Mouse (Mus musculus) urinary bladder, postnatal 14 days (tissue): ENCODE data around the gene Slc23a3.

Experiments
- DNase-seq: peaks from one replicate; pipeline ENCODE4 v3.0.0; 2021; ENCODE audit warnings: low spot score

Slc23a3 gene

DNA sequence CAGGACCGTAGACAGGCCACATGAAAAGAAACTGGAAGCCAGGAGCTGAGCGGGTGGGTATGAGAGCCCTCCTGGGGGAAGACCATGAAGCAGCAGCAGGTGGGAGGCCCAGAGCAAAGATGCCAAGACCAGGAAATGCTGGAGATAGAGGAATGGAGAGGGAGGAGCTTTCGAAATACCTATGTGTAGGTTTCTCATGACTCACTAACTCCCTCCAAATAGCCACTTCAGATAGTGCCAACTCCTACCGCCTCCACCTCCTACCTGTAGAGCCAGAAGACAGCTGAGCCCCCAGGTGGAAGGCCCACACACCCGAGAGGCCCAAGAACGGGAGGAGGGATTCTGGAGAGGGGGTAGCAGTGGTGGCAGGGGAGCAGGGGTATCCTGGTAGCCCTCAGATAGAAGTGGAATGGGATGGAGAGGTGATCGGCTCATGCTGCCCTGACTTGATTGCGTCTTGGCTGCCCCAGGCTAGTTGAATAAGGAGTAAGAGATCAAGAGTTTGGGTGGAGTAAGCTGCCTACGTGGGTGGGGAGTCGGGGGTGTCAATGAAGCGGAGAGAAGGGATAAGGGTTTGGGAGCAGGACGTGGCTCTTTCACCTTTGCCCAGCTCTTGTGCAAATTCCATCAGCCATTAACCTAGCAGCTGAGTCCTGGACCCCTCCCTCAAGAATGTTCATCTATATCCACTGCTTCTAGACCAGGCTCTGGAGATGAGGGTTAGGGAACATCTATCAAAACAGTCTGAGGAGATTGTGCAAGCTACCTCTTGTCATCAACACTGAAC is at the start of gene Slc23a3:
Gene Slc23a3 (minus strand): TSS at position 470 of the 787 bp plus-strand sequence.
- DNase-seq: no peak

DNA sequence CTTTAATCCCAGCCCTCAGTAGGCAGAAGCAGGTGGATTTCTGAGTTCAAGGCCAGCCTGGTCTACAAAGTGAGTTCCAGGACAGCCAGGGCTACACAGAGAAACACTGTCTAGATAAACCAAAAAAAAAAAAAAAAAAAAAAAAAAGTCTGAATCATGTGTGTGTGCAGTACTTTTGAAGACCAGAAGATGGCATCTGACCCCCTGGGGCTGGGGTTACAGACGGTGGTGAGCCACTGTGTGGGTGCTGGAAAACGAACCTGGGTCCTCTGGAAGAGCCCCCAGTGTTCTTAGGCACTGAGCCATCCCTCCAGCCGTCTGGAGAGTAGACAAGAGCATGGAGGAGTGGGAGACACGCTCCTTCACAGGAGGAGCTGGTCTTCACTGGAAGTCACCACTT is 48.5 kb upstream of the Slc23a3 start:
- no peak for DNase-seq

GRCm38 (mm10) chr1:75181377-75181870 is 47.7 kb upstream of the Slc23a3 start:
- DNase-seq: no peak

- no peak for DNase-seq
These were observed 47.1 kb upstream of the Slc23a3 start for GRCm38 (mm10) chr1:75180741-75181140.

GRCm38 (mm10) chr1:75180105-75180590 is 46.5 kb upstream of the Slc23a3 start, which contains the start of gene Abcb6:
Abcb6 (minus strand) TSS chr1:75180392.
- DNase-seq: peak; percentile 86

- DNase-seq: peak; percentile 14
These were observed 45.8 kb upstream of the Slc23a3 start for GRCm38 (mm10) chr1:75179334-75180104.

DNA sequence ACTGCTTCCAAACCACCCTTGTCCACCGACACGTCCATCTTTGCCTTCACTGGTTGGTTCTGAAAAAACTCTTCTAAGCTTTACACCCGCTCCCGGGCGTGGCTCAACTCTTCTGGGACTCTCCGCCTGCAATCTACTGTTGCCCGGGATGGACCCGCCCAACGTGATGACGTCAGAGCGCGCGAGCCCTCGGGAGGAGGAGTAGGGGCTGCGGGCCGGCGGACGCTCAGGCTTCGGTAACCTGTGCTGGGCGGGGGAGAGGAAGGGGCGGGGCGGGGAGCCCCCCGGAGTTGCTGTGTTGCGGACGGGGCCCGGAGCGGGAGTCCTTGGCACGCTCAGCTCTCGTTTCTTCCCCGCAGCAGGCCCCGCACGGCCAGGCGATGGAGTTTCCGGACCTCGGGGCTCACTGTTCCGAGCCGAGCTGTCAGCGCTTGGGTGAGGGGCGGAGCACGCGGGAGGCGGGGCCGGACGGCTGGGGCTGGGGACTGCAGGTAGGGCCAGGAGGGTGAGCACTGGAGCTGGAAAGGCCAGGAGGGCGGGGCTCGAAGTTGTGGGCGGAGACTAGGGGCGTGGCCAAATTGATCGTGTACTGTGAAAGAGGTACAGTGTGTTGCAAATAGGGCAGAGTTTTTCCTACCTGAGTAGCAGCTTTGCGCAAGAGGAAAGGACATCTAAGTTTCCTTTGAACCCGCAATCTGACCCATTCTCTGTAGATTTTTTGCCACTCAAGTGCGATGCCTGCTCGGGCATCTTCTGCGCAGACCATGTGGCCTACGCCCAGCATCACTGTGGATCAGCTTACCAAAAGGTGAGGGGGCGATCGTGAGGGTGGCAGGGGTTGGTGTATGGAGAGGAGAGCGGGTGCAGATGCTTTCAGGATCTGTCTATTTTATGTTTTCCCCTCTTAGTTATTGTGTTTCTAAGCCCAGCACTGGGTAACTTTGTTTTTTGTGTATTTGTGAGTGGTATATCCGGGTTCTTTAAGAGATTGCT is 35.1 kb upstream of the Slc23a3 start, which contains the start of gene Zfand2b:
Gene Zfand2b (plus strand): TSS at position 175 of the 993 bp plus-strand sequence.
- peak; percentile 99 for DNase-seq

DNA sequence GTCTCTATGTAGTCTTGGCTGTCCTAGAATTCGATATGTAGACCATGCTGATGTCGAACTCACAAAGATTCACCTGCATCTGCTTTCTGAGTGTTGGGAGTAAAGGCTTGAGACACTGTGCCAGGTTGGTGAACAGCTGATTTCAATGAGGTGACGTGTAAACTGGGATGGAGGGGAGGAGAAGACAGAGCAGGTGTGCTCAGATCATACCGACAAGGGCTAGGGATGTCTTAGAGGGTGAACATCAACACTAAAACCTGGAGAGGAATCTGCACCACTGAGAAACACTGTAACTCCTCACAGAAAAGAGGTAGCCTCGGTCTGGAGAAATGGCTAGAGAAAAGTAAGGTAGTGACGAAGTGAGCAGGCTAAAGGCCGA is 34.4 kb upstream of the Slc23a3 start:
- DNase-seq: no peak

GRCm38 (mm10) chr1:75160256-75160617 is 26.5 kb upstream of the Slc23a3 start:
- DNase-seq: no peak

GRCm38 (mm10) chr1:75159540-75160255 is 26.0 kb upstream of the Slc23a3 start:
- no peak for DNase-seq

GRCm38 (mm10) chr1:75158990-75159389 is 25.3 kb upstream of the Slc23a3 start:
- no peak for DNase-seq

DNA sequence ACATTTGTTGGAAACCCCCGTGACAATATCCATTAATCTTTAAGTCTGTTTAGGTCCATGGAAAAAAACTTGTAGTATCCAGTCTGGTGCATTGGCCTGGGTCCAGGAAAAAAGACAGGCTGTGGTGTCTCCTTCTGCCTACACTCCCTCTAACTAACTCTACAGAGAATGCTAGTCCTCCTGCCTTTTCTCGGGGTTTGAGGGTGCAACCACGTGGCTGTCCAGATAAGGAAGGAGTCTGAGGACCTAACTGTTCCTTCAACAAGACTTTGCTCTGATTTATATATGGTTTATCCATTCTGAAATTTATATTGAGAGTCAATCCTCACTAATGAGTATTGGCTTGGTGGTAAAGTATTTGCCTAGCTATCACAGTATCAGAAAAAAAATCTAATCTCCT is 22.1 kb upstream of the Slc23a3 start:
- DNase-seq: no peak

GRCm38 (mm10) chr1:75148727-75149126 is 15.0 kb upstream of the Slc23a3 start:
- no peak for DNase-seq

GRCm38 (mm10) chr1:75147411-75148135 is 13.9 kb upstream of the Slc23a3 start:
- no peak for DNase-seq

GRCm38 (mm10) chr1:75145589-75145988 is 11.9 kb upstream of the Slc23a3 start:
- no peak for DNase-seq

DNA sequence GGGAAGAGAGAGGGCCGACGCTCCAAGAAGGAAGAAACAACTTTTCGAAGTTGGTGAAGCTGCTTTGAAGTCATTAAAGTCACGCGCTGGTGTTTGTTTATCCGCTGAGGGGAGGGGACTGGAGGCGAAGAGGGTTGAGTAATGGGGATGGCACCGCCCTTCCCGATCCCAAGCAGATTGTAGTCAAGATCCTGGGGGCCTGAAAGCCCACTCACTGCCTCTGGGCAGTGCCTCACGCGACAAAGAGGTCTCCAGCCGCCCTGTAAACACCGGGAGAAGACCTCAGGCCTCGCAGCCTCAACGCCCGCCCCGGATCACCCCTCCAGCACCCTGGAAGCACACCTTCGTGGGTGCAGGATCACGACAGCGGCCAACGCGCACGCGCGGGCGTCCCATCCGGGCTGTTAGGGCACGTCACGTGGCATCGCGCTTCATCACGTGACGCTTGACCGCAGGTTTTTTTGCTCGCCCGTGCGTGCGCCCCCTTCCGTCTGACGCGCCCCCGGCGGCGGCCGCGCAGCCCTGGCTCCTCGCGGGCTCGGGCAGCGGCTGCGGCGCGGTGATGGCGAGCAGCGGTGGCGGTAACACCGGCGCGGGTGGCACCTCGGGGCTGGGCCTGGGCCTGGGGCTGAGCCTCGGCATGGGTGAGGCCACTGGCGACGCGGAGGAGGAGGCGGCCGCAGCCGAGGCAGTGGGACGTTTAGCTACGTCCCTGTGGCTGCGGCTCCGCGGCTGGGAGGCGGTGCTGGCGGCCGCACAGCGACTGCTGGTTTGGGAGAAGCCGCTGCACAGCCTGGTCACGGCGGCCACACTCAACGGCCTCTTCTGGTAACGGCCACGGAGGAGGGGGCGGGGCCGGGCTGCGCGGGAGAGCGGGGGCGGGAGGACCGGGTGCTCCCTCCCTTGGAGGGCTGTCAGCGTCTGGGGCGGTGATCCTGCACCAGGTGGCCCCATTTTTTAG is 8.9 kb upstream of the Slc23a3 start, which contains the start of the genes Cnppd1 and Retreg2:
Gene Cnppd1 (minus strand): TSS at position 411 of the 961 bp plus-strand sequence.
Gene Retreg2 (plus strand): TSS at position 478 of the 961 bp plus-strand sequence.
- DNase-seq: peak; percentile 96

DNA sequence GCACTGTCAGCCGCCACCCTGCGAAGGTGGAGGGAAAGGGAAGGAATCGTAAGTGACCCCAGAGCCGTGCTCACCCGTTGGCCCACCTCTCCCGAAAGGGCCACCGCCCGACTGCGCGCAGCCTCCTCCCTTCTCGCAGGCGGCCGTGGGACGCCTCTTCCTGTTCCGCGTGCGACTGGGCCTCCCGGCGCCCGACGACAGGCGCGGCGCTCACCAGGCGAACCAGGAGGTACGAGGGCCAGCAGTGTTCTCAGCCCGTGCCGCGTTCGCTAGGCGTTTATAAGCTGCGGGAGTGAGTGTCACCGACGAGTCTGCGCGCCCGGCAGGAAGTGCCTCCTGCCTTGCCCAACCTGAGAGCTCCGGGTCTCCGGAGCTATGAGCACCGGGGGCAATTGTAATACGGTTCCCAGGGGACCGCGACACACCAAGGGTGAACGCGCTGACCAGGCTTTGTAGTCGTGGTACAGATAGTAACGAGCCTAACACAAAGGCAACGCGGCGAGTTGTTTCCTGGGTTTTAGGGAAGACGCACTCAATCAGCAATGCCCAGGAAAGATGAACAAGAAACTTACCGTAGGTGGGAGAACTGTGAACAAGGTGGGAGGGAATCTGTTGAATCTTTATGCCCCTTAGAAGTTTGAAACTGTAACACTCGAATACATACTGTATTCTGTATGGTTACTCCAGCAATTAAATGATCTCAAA is 7.9 kb upstream of the Slc23a3 start:
- peak; percentile 75 for DNase-seq

DNA sequence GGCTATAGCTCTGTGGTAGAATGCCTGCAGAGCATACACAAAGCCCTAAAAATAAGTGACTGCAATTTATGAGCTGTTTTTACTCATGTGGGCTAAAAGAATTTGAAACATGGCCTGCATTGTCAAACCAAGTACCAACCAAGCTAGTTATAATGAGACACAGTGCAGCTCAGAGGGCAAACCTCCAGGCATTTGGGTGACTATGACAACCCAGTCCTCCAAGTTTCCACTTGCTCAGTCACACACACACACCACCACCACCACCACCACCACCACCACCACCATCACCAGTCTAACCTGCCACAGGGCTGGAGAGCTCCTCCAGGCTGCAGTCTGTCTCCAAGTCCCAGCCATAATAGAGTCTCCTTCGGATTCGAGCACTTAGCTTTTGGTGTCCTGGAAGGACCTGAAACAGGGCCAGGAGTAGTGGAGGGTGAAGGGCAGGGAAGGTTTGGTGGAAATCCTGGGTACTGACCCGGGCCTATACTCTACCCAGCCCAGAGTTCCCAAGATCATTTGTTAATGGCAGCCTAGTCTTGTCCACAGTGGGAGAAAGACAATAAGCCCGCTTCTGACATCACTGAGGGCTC is 7.0 kb upstream of the Slc23a3 start:
- no peak for DNase-seq
